ENCODE assay signal across 9 mouse cellular contexts in genomic region chr2:172827564-172827963, GRCm38 (mm10).
DNase-seq lines count a peak whose midpoint lies in the region; ATAC-seq and TF ChIP-seq lines count a peak whose summit lies in the region.
"Had no signal": no experiment of that assay in that cellular context is flagged by ENCODE, and none has a peak within 500 bp of the region (broad histone marks: within the 10 kb centered on the region; RNA-seq: fewer than 3 reads in every experiment).

No protein-coding gene starts in this region.

- H3K9me3 ChIP-seq in heart, postnatal 0 days (replicated peaks; ENCODE audit: control insufficient read depth, low read length) = no peaks in the 10 kb centered on the region
- no peaks in the 10 kb centered on the region for H3K9me3 ChIP-seq in heart, embryonic 12.5 days (replicated peaks)
- H3K9me3 ChIP-seq: hindbrain, embryonic 15.5 days had no signal

- 61% methylated on average over 7 of the region's 7 CpGs for WGBS in heart, postnatal 0 days
- WGBS in heart, embryonic 12.5 days = 61% methylated on average over 7 of the region's 7 CpGs

- H3K4me1 ChIP-seq in heart, postnatal 0 days (ENCODE audit: control insufficient read depth, insufficient read depth) = no peaks in the 10 kb centered on the region
- peaks cover 13% of the 10 kb centered on the region for H3K4me1 ChIP-seq in heart, embryonic 12.5 days (replicated peaks)

- ATAC-seq in heart, postnatal 0 days (ENCODE audit: insufficient read depth, low read depth) = no peak; the same call in 1 of the 2 replicates
- ATAC-seq in heart, embryonic 12.5 days (ENCODE audit: insufficient number of reproducible peaks, low FRiP score) = no peak
- ATAC-seq in megakaryocyte progenitor cell, adult 5-6 weeks (replicated peaks; ENCODE audit: poor library complexity) = peak; percentile 47; the same call in 1 of the 2 replicates

- TF ChIP-seq EP300 in heart, postnatal 0 days (IDR thresholded peaks at IDR 0.05; ENCODE audit: low read depth) = no peak

- peaks cover 35% of the 10 kb centered on the region for H3K27me3 ChIP-seq in heart, postnatal 0 days (ENCODE audit: control insufficient read depth, insufficient read depth, low read length)
- H3K27me3 ChIP-seq in heart, embryonic 12.5 days (replicated peaks) = peaks cover 36% of the 10 kb centered on the region

- peak; percentile 43 for DNase-seq in heart, postnatal 0 days (ENCODE audit: low spot score)
- DNase-seq in 3T3-L1 (ENCODE audit: low read depth, low spot score) = peak; percentile 50
- peak; percentile 49 for DNase-seq in WW6 (ENCODE audit: low read depth, low spot score)
- peak; percentile 79 for DNase-seq in induced T-regulatory cell, adult 2 months (ENCODE audit: low read depth)
- DNase-seq in layer of hippocampus, postnatal 14 days (ENCODE audit: low spot score in 2 of 2) = no peak
- DNase-seq in cerebellum, postnatal 4 days (ENCODE audit: low spot score in 2 of 2) = no peak

- H3K9ac ChIP-seq in heart, postnatal 0 days (replicated peaks; ENCODE audit: low read depth, low read length) = no peak overlapping the region
- H3K9ac ChIP-seq in heart, embryonic 12.5 days = no peak overlapping the region
- H3K9ac ChIP-seq: hindbrain, embryonic 15.5 days had no signal

- H3K27ac ChIP-seq in heart, postnatal 0 days (ENCODE audit: low read depth) = no peak overlapping the region
- no peak overlapping the region for H3K27ac ChIP-seq in heart, embryonic 12.5 days (ENCODE audit: poor library complexity, severe bottlenecking)
- H3K27ac ChIP-seq: hindbrain, embryonic 15.5 days had no signal

- no peaks in the 10 kb centered on the region for H3K36me3 ChIP-seq in heart, postnatal 0 days (replicated peaks; ENCODE audit: control insufficient read depth, insufficient read depth, low read length)
- H3K36me3 ChIP-seq in heart, embryonic 12.5 days = no peaks in the 10 kb centered on the region
- H3K36me3 ChIP-seq: hindbrain, embryonic 15.5 days had no signal

- no peak overlapping the region for H3K4me3 ChIP-seq in heart, postnatal 0 days (ENCODE audit: low read depth, low read length)
- no peak overlapping the region for H3K4me3 ChIP-seq in heart, embryonic 12.5 days
- H3K4me3 ChIP-seq: hindbrain, embryonic 15.5 days had no signal

- peak; percentile 55 for TF ChIP-seq CTCF in heart, postnatal 0 days (IDR thresholded peaks at IDR 0.05; ENCODE audit: low read depth)

- no peak overlapping the region for H3K4me2 ChIP-seq in heart, postnatal 0 days (ENCODE audit: low read depth, low read length)
- no peak overlapping the region for H3K4me2 ChIP-seq in heart, embryonic 12.5 days
- H3K4me2 ChIP-seq: hindbrain, embryonic 15.5 days had no signal

Comparison
In these comparisons a context has a peak if more than half of its experiments do, and no peak if none do; other contexts are left out.
1. DNase-seq: peak in heart, postnatal 0 days (single experiment), 3T3-L1 (single experiment), WW6 (single experiment) and induced T-regulatory cell, adult 2 months (single experiment); none in layer of hippocampus, postnatal 14 days (0 of 2) and cerebellum, postnatal 4 days (0 of 2).